Mouse (Mus musculus): ENCODE measurements around the gene Nfia.

GRCm38 (mm10) chr4:97879696-97880095 lies 107.2 kb downstream of the Nfia start:
- no peak for TF ChIP-seq POLR2A (IDR thresholded peaks at IDR 0.05; ENCODE audit: borderline replicate concordance, low read depth, low read length)
- no peak for TF ChIP-seq CTCF (IDR thresholded peaks at IDR 0.05; ENCODE audit: low read depth, low read length)

Data from bone marrow macrophage, adult 2 months (primary cell).